Mouse (Mus musculus) erythroblast, embryonic 14.5 days (primary cell): ENCODE measurements around the gene Agtrap. TPM values are rescaled to one million over a fixed set of nuclear protein-coding genes. Genes with fewer than 3 reads are reported as not detected.

Experiments
- H3K27me3 ChIP-seq: 2 replicates; pipeline ENCODE4 v1.6.1; 2012; ENCODE audit warnings: inconsistent platforms; ENCODE audit not compliant: control insufficient read depth
- H3K36me3 ChIP-seq: 2 replicates; pipeline ENCODE4 v1.6.1; 2012; ENCODE audit warnings: mild to moderate bottlenecking, inconsistent platforms; ENCODE audit not compliant: control insufficient read depth
- H3K4me1 ChIP-seq: 2 replicates; pipeline ENCODE4 v1.6.1; 2012; ENCODE audit warnings: inconsistent platforms; ENCODE audit not compliant: control insufficient read depth
- H3K4me3 ChIP-seq: replicated peaks from 2 replicates; pipeline ENCODE3; 2012; ENCODE audit warnings: moderate library complexity, mild to moderate bottlenecking, inconsistent platforms
- H3K9me3 ChIP-seq: 2 replicates; pipeline ENCODE4 v1.6.1; 2012; ENCODE audit warnings: low read length, inconsistent platforms, mixed read lengths; ENCODE audit not compliant: control insufficient read depth
- GATA1 ChIP-seq: IDR thresholded peaks from 2 replicates; pipeline ENCODE4 v1.6.1; 2012; ENCODE audit warnings: low read length, inconsistent platforms, mixed read lengths
- TAL1 ChIP-seq: IDR thresholded peaks from 3 replicates; pipeline ENCODE4 v1.6.1; 2012; ENCODE audit warnings: low read length, inconsistent platforms, mixed read lengths
- polyA plus RNA-seq: library from polyadenylated mRNA; stranded (reverse); fragments of >175 nt; gene quantifications from 2 replicates; pipeline ENCODE4 v1.2.3, GENCODE M21; 2012

Agtrap gene
- polyA plus RNA-seq, 1 experiment: 0.17 TPM

- no peaks in the 10 kb centered on the region for H3K27me3 ChIP-seq
- H3K4me1 ChIP-seq: peaks cover 37% of the 10 kb centered on the region
- H3K36me3 ChIP-seq: peaks cover 11% of the 10 kb centered on the region
- TF ChIP-seq GATA1 (no peak), TAL1 (no peak)
- H3K4me3 ChIP-seq: no peak overlapping the region
- H3K9me3 ChIP-seq: no peaks in the 10 kb centered on the region
Observed at GRCm38 (mm10) chr4:148082257-148083044, 5.4 kb downstream of the Agtrap start.

DNA sequence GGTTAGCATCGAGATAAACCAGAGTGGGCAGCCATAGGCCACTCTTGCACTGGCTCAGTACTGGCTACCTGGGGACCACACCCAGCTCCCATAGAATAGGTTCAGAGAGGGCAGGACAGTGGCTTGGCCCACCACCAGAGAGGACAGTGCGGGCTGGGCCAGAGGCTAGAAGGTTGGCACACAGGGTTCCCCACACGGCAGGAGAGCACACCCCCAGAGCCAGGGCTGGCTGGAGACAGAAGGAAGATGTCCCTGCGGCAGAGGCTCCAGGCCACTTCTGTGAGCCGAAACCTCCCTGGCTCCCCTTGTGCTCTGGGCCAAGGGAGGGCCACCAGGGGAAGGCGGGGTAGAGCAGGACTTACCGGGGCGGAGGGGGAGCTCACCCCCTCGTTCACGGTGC is 6.6 kb downstream of the Agtrap start:
- TF ChIP-seq GATA1: no peak
- no peak for TF ChIP-seq TAL1
- H3K9me3 ChIP-seq: no peaks in the 10 kb centered on the region
- H3K27me3 ChIP-seq: no peaks in the 10 kb centered on the region
- H3K4me3 ChIP-seq: no peak overlapping the region
- peaks cover 11% of the 10 kb centered on the region for H3K36me3 ChIP-seq
- peaks cover 31% of the 10 kb centered on the region for H3K4me1 ChIP-seq

GRCm38 (mm10) chr4:148080597-148080973 is 7.2 kb downstream of the Agtrap start:
- no peak for TF ChIP-seq GATA1
- Histone ChIP-seq H3K36me3 (peaks cover 11% of the 10 kb centered on the region), H3K4me1 (peaks cover 29% of the 10 kb centered on the region), H3K4me3 (no peak overlapping the region), H3K27me3 (no peaks in the 10 kb centered on the region), H3K9me3 (no peaks in the 10 kb centered on the region)

DNA sequence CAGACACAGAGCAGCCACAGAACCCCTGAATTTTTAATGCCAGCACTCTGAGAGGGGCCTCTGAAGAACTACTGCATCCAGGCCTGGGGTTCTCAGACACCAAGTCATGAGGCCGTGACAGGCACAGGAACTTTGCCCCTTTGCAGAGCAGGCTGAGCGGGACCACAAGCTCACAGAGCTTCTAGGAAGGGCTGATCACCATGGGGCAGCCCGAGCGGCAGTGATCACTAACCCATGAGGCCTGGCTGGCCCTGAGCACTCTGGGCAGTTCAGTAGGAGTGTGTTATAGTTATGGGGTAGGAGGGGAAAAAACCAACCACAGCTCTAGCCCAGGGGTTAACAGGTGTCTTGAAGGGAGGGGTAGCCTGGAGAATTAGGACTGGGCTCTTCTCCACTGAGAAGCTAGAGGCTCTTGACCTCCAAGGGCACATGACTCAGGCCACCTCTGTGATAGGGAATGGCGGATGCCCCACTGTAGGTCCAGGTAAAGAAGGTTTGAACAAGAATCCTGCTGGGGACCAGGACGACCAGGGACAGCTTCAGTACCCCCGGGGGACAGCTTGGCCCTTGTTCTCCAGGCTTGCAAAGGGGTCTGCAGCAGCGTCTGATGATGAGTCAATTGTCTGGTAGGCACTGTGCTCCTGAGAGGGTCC is 7.8 kb downstream of the Agtrap start:
- TF ChIP-seq TAL1: no peak
- no peak for TF ChIP-seq GATA1
- Histone ChIP-seq H3K9me3 (no peaks in the 10 kb centered on the region), H3K36me3 (peaks cover 11% of the 10 kb centered on the region), H3K4me1 (peaks cover 32% of the 10 kb centered on the region), H3K4me3 (no peak overlapping the region), H3K27me3 (peaks cover under 1% of the 10 kb centered on the region; the same call in 1 of the 2 replicates)

DNA sequence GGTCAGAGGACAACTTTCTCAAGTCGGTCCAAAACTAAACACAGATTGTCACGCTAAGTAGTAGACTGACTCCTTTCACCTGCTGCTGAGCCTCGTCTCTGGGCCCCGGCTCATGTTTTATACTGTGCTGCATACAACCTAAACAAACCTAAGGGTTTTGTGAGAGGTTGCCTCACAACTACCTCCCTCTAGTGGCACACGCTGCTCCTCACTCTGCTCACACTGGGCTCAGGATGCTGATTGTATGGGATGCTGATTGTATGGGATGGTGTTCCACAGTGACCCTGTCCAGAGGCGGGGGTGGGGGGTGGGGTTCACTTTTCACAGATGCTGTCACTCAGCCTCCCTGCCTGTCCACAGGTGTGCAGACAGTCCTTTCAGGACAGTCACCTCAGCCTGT is 8.6 kb downstream of the Agtrap start:
- peaks cover 11% of the 10 kb centered on the region for H3K36me3 ChIP-seq
- peaks cover 4% of the 10 kb centered on the region for H3K27me3 ChIP-seq
- no peaks in the 10 kb centered on the region for H3K9me3 ChIP-seq
- H3K4me3 ChIP-seq: no peak overlapping the region
- H3K4me1 ChIP-seq: peaks cover 34% of the 10 kb centered on the region
- TF ChIP-seq TAL1 (no peak), GATA1 (no peak)

DNA sequence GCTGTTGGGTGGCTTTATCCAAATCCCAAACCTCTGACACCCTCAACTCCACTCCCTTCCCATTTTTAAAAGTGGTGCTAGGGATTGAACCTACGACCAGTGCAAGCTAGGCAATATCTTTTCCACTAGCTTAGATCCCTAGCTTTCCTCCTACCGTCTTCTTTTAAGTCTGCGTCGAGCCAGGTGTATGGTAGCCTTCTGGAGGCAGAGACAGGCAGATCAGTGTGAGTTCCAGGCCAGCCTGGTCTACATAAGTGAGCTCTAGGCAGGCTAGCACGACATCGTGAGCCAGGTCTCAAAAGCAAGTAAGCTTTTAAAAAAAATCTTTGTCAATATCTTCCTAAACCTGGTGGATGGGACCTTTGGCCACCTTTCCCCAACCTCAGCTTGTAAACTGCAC is 11.9 kb downstream of the Agtrap start:
- Histone ChIP-seq H3K27me3 (peaks cover 4% of the 10 kb centered on the region), H3K4me1 (peaks cover 16% of the 10 kb centered on the region), H3K36me3 (peaks cover 7% of the 10 kb centered on the region)

GRCm38 (mm10) chr4:148075259-148075658 is 12.6 kb downstream of the Agtrap start:
- peaks cover 4% of the 10 kb centered on the region for H3K36me3 ChIP-seq
- peaks cover 4% of the 10 kb centered on the region for H3K27me3 ChIP-seq
- no peaks in the 10 kb centered on the region for H3K9me3 ChIP-seq
- TF ChIP-seq GATA1 (no peak), TAL1 (no peak)
- H3K4me3 ChIP-seq: peak overlapping the region; percentile 60
- peaks cover 16% of the 10 kb centered on the region for H3K4me1 ChIP-seq

More for the DNA sequence above, 11.9 kb downstream of the Agtrap start:
- TF ChIP-seq TAL1: no peak
- TF ChIP-seq GATA1: no peak
- Histone ChIP-seq H3K9me3 (no peaks in the 10 kb centered on the region), H3K4me3 (no peak overlapping the region)

DNA sequence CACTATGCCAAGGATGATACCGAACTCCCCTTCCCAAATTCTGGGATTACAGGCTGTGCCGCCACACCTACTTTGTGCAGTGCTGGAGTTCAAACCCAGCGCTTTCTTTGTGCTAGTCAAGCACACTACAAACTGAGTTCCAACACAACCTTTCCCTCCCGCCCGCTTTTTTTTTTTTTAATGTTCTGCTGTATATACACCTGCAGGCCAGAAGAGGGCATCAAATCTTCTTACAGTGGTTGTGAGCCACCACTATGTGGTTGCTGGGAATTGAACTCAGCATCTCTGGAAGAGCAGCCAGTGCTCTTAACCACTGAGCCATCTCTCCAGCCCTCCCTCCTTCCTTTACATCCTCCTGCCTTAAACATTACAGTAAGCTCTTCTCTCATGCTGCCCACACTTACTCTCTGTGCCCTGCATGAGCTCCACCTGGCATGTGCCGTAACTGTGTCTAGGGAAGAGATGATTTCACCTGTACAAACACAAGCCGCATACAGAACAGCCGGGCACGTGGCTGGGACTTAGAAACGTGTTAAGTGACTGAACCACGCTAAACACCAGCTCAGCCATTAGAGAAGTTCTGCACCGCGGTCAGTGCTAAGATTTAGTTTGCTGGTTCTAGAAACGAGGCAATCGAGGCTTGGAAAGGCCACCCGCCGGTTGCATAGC is 13.2 kb downstream of the Agtrap start:
- TF ChIP-seq GATA1: no peak
- TF ChIP-seq TAL1: no peak

DNA sequence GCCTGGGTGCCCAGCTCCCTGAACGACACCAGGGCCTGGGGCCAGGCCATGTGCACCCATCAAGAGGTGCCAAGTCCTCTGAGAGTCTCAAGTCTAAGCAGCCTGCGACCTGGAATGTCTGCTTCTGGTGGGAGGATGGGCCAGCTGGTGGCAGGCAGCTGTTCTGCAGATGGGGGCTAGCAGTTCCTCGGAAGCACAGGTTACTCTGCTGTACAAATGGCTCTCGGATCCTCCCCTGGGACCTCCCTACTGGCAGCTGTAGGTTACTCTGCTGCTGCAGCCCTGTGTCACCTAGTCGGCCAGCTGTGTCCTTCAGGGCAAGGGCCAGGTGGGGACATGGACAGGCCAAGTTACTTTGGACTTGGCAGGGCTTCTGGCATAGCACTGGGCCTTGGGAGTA is 16.3 kb downstream of the Agtrap start:
- H3K27me3 ChIP-seq: peaks cover 4% of the 10 kb centered on the region

More for the DNA sequence above, 13.2 kb downstream of the Agtrap start:
- Histone ChIP-seq H3K4me3 (peak overlapping the region; percentile 60), H3K27me3 (peaks cover 4% of the 10 kb centered on the region), H3K9me3 (no peaks in the 10 kb centered on the region), H3K36me3 (no peaks in the 10 kb centered on the region), H3K4me1 (peaks cover 16% of the 10 kb centered on the region)

More for the DNA sequence above, 16.3 kb downstream of the Agtrap start:
- H3K36me3 ChIP-seq: no peaks in the 10 kb centered on the region
- H3K9me3 ChIP-seq: no peaks in the 10 kb centered on the region
- peaks cover 16% of the 10 kb centered on the region for H3K4me1 ChIP-seq
- no peak overlapping the region for H3K4me3 ChIP-seq
- TF ChIP-seq TAL1 (no peak), GATA1 (no peak)
